Mouse (Mus musculus) right cerebral cortex, postnatal 4 days (tissue): ENCODE results near the gene Ifi205.
"Not testable (repeated sequence)": the region's sequence is repeated elsewhere in the genome, so short reads cannot be mapped to it uniquely, and the experiment has no call there.

Source experiments
- DNase-seq: peaks from one replicate; pipeline ENCODE4 v3.0.0-alpha.2; 2022

Gene Ifi205

GRCm38 (mm10) chr1:174031698-174032097 lies at the start of gene Ifi205:
Gene Ifi205 (minus strand): TSS chr1:174031810.
- DNase-seq = no peak

- no peak for DNase-seq
Observed at GRCm38 (mm10) chr1:174066305-174066704, 34.7 kb upstream of the Ifi205 start, which contains the start of gene Olfr430. Gene Olfr430 (plus strand): TSS chr1:174066605.

GRCm38 (mm10) chr1:174055248-174055647 lies 23.6 kb upstream of the Ifi205 start:
- DNase-seq = no peak

GRCm38 (mm10) chr1:174052981-174053380 lies 21.4 kb upstream of the Ifi205 start:
- no peak for DNase-seq

GRCm38 (mm10) chr1:174051931-174052536 lies 20.4 kb upstream of the Ifi205 start:
- no peak for DNase-seq

- DNase-seq = no peak
Observed at GRCm38 (mm10) chr1:174051515-174051914, 19.9 kb upstream of the Ifi205 start.

- no peak for DNase-seq
Observed at GRCm38 (mm10) chr1:174050532-174050931, 18.9 kb upstream of the Ifi205 start.

GRCm38 (mm10) chr1:174049357-174049756 lies 17.7 kb upstream of the Ifi205 start:
- not testable (repeated sequence) for DNase-seq

- DNase-seq = no peak
Observed at GRCm38 (mm10) chr1:174048893-174049292, 17.3 kb upstream of the Ifi205 start, which contains the start of gene Olfr432. Gene Olfr432 (plus strand): TSS chr1:174049205.

- not testable (repeated sequence) for DNase-seq
Observed at GRCm38 (mm10) chr1:174048227-174048626, 16.6 kb upstream of the Ifi205 start.

- no peak for DNase-seq
Observed at GRCm38 (mm10) chr1:174044431-174044830, 12.8 kb upstream of the Ifi205 start.

GRCm38 (mm10) chr1:174042091-174042884 lies 10.7 kb upstream of the Ifi205 start:
- not testable (repeated sequence) for DNase-seq

GRCm38 (mm10) chr1:174040523-174041177 lies 9.0 kb upstream of the Ifi205 start, which contains the start of gene Olfr433:
Gene Olfr433 (plus strand): TSS chr1:174040705.
- DNase-seq = no peak

GRCm38 (mm10) chr1:174038480-174038879 lies 6.9 kb upstream of the Ifi205 start:
- DNase-seq = no peak

GRCm38 (mm10) chr1:174035841-174036240 lies 4.2 kb upstream of the Ifi205 start:
- no peak for DNase-seq

- not testable (repeated sequence) for DNase-seq
Observed at GRCm38 (mm10) chr1:174007050-174007449, 24.6 kb downstream of the Ifi205 start.

GRCm38 (mm10) chr1:174004352-174005109 lies 27.1 kb downstream of the Ifi205 start:
- DNase-seq = not testable (repeated sequence)

- DNase-seq = no peak
Observed at GRCm38 (mm10) chr1:173995003-173995402, 36.6 kb downstream of the Ifi205 start.

GRCm38 (mm10) chr1:173982694-173983305 lies 48.8 kb downstream of the Ifi205 start, which contains the start of gene Ifi202b:
Gene Ifi202b (minus strand): TSS chr1:173982744.
- DNase-seq = not testable (repeated sequence)

- not testable (repeated sequence) for DNase-seq
Observed at GRCm38 (mm10) chr1:173981038-173981437, 50.6 kb downstream of the Ifi205 start.

- no peak for DNase-seq
Observed at GRCm38 (mm10) chr1:173977622-173978021, 54.0 kb downstream of the Ifi205 start.

- no peak for DNase-seq
Observed at GRCm38 (mm10) chr1:173973111-173973510, 58.5 kb downstream of the Ifi205 start.
